Mouse (Mus musculus): Measurements from ENCODE around the gene Wfdc1.
A peak's percentile ranks its signal among the peaks of the same experiment; 100 is the strongest.

Gene Wfdc1

GRCm38 (mm10) chr8:119639798-119640197 lies 26.4 kb upstream of the Wfdc1 start:
- no peak for DNase-seq

GRCm38 (mm10) chr8:119641058-119641457 lies 25.1 kb upstream of the Wfdc1 start:
- DNase-seq, result no peak

- DNase-seq, result no peak
Observed at GRCm38 (mm10) chr8:119642960-119643359, 23.2 kb upstream of the Wfdc1 start.

GRCm38 (mm10) chr8:119644429-119644960 lies 21.7 kb upstream of the Wfdc1 start:
- no peak for DNase-seq

- DNase-seq, result no peak
Observed at GRCm38 (mm10) chr8:119644981-119645597, 21.1 kb upstream of the Wfdc1 start.

GRCm38 (mm10) chr8:119646197-119646596 lies 20.0 kb upstream of the Wfdc1 start:
- no peak for DNase-seq

- no peak for DNase-seq
Observed at GRCm38 (mm10) chr8:119646846-119647245, 19.3 kb upstream of the Wfdc1 start.

GRCm38 (mm10) chr8:119651324-119651723 lies 14.8 kb upstream of the Wfdc1 start:
- DNase-seq, result no peak

- DNase-seq, result peak in 1 of 2 experiments; percentile 73
Observed at GRCm38 (mm10) chr8:119656709-119657464, 9.3 kb upstream of the Wfdc1 start.

- peak; percentile 75 to 90 for DNase-seq
Observed at GRCm38 (mm10) chr8:119661081-119661480, 5.1 kb upstream of the Wfdc1 start.

GRCm38 (mm10) chr8:119661892-119662291 lies 4.3 kb upstream of the Wfdc1 start:
- DNase-seq, result peak; percentile 53 to 61

- DNase-seq, result no peak
Observed at GRCm38 (mm10) chr8:119663440-119663839, 2.7 kb upstream of the Wfdc1 start.

GRCm38 (mm10) chr8:119665270-119665669 lies 895 bp upstream of the Wfdc1 start:
- DNase-seq, result peak; percentile 50 to 69

- no peak for DNase-seq
Observed at GRCm38 (mm10) chr8:119668447-119668846, 2.3 kb downstream of the Wfdc1 start.

GRCm38 (mm10) chr8:119669284-119669683 lies 3.1 kb downstream of the Wfdc1 start:
- DNase-seq, result peak in 1 of 2 experiments; percentile 26

- peak; percentile 35 to 79 for DNase-seq
Observed at GRCm38 (mm10) chr8:119670419-119671091, 4.4 kb downstream of the Wfdc1 start.

- no peak for DNase-seq
Observed at GRCm38 (mm10) chr8:119673976-119674555, 7.9 kb downstream of the Wfdc1 start.

GRCm38 (mm10) chr8:119675457-119675856 lies 9.3 kb downstream of the Wfdc1 start:
- no peak for DNase-seq

- DNase-seq, result peak; percentile 92 to 97
Observed at GRCm38 (mm10) chr8:119676389-119676788, 10.2 kb downstream of the Wfdc1 start.

- DNase-seq, result peak; percentile 34 to 57
Observed at GRCm38 (mm10) chr8:119678138-119678843, 12.1 kb downstream of the Wfdc1 start.

GRCm38 (mm10) chr8:119679184-119679583 lies 13.0 kb downstream of the Wfdc1 start:
- DNase-seq, result no peak

GRCm38 (mm10) chr8:119690602-119691001 lies 24.4 kb downstream of the Wfdc1 start:
- no peak for DNase-seq

Measured in kidney, postnatal 25 days (tissue).